Mouse (Mus musculus) heart, adult 2 months (tissue): ENCODE measurements around the gene Hoxb8.

Experiments used
- CTCF ChIP-seq: fragments of 200-600 bp; IDR thresholded peaks from 2 replicates; pipeline ENCODE4 v1.8.1; 2022; ENCODE audit warnings: antibody characterized with exemption, mild to moderate bottlenecking, moderate library complexity
- POLR2A ChIP-seq: fragments of 200-500 bp; IDR thresholded peaks from 2 replicates; pipeline ENCODE4 v1.6.1; 2011; ENCODE audit warnings: mild to moderate bottlenecking, low read depth, low read length, control low read depth; ENCODE audit not compliant: insufficient read depth

DNA sequence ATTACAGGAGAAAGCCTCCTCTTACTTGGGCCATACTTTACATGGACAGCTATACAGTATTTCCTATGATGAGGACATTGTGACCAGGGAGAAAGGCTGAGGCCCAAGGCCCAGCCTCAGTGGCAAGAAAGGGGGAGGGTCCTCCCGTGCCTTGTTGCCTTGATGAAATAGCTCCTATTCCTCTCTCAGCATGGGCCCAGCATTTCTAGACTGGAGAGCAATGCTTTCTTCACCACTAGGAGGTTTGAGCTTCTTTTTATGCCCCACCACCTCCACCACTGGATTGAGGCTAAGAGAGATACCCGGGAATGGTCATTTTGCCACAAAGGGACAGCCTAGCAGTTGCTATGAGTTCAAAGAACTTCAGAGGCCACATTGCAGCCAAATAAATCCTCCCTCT, 15.3 kb downstream of the Hoxb8 start:
- TF ChIP-seq CTCF (no peak), POLR2A (no peak)
